Mouse (Mus musculus) MEL-GATA-1-ER (cell line): ENCODE results near the gene Slc39a3.
A peak's percentile ranks its signal among the peaks of the same experiment; 100 is the strongest.
"Not testable (repeated sequence)": the region's sequence is repeated elsewhere in the genome, so short reads cannot be mapped to it uniquely, and the experiment has no call there.

Source experiments
- DNase-seq: peaks from one replicate; pipeline ENCODE4 v3.0.0-alpha.2; 2012; ENCODE audit warnings: low read depth; ENCODE audit errors: extremely low read depth

The Slc39a3 gene

GRCm38 (mm10) chr10:81050645-81051044 lies 13.4 kb upstream of the Slc39a3 start:
- DNase-seq: no peak

- not testable (repeated sequence) for DNase-seq
Measured at GRCm38 (mm10) chr10:81045246-81045645, 8.0 kb upstream of the Slc39a3 start.

GRCm38 (mm10) chr10:81041458-81042175 lies 4.4 kb upstream of the Slc39a3 start:
- peak; percentile 32 for DNase-seq

- DNase-seq: peak; percentile 35
Measured at GRCm38 (mm10) chr10:81036251-81036650, 975 bp downstream of the Slc39a3 start.

- DNase-seq: no peak
Measured at GRCm38 (mm10) chr10:81033586-81033985, 3.6 kb downstream of the Slc39a3 start.

GRCm38 (mm10) chr10:81029031-81029430 lies 8.2 kb downstream of the Slc39a3 start:
- no peak for DNase-seq

- DNase-seq: no peak
Measured at GRCm38 (mm10) chr10:81028219-81028618, 9.0 kb downstream of the Slc39a3 start.

GRCm38 (mm10) chr10:81027331-81027730 lies 9.9 kb downstream of the Slc39a3 start:
- no peak for DNase-seq

- DNase-seq: no peak
Measured at GRCm38 (mm10) chr10:81026857-81027256, 10.4 kb downstream of the Slc39a3 start.

- DNase-seq: no peak
Measured at GRCm38 (mm10) chr10:81025639-81026275, 11.5 kb downstream of the Slc39a3 start, which contains the start of gene Diras1. Gene Diras1, minus strand, starts transcription at chr10:81025662.

GRCm38 (mm10) chr10:81025047-81025621 lies 12.1 kb downstream of the Slc39a3 start:
- no peak for DNase-seq

- DNase-seq: no peak
Measured at GRCm38 (mm10) chr10:81024346-81024937, 12.8 kb downstream of the Slc39a3 start.

- DNase-seq: no peak
Measured at GRCm38 (mm10) chr10:81022744-81023143, 14.5 kb downstream of the Slc39a3 start.

GRCm38 (mm10) chr10:81021547-81022110 lies 15.6 kb downstream of the Slc39a3 start:
- no peak for DNase-seq

- DNase-seq: no peak
Measured at GRCm38 (mm10) chr10:81020207-81020606, 17.0 kb downstream of the Slc39a3 start.

- no peak for DNase-seq
Measured at GRCm38 (mm10) chr10:81019687-81020086, 17.5 kb downstream of the Slc39a3 start.

- peak; percentile 70 for DNase-seq
Measured at GRCm38 (mm10) chr10:81018326-81018725, 18.9 kb downstream of the Slc39a3 start.

GRCm38 (mm10) chr10:81016645-81017044 lies 20.6 kb downstream of the Slc39a3 start:
- no peak for DNase-seq

- DNase-seq: no peak
Measured at GRCm38 (mm10) chr10:81015666-81016065, 21.6 kb downstream of the Slc39a3 start.

- DNase-seq: peak; percentile 79
Measured at GRCm38 (mm10) chr10:81014393-81015384, 22.5 kb downstream of the Slc39a3 start, which contains the start of gene Gng7. Gene Gng7, minus strand, starts transcription at chr10:81014945.
